Mouse (Mus musculus) spleen, postnatal 10 days (tissue): ENCODE data around the gene Arpc1a.
"Not testable (repeated sequence)": the region's sequence is repeated elsewhere in the genome, so short reads cannot be mapped to it uniquely, and the experiment has no call there.

Experiments used
- DNase-seq, 2 experiments: peaks; one replicate each; pipeline ENCODE4 v3.0.0; 2021 to 2022; ENCODE audit warnings: low spot score in 2 of 2

Gene Arpc1a

DNA sequence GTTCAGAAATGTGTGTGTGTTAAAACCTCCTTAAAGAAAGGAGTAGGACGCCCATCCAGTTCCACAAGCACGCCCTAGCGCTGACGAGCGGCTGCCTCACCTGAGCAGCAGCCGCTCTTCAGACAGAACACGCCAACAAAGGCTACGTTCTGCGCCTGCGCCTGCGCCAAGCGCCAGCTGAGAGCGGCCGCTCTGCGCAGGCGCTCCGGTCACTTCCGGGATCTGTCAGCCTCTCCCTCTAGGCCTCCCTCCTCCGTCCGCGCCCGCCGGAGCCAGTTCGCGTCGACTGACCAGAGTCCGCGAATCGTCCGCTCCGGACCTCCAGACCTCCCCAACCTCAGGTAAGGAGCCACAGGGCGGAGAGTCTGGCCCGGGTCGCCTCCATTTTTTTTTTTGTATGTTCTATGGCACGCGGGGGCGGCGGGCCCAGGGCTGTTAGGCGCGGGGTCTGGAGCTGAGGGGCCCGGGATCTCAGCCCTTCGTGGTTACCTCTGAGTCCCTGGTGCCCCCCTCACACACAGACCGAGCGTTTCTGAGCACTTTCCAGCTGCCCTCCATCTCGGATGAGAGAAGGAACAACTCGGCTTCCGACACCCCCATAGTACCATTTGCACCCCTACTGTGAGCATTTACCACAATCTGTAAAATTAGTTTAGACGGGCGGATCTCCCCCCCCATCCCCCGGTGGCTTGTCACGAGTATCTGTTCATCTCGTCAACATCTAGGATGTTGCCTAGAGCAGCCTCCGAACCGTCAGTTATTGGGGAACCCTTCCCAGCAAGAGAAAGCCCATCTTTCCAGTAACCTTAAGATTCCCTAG is at the start of gene Arpc1a, which contains the start of gene Kpna7:
Arpc1a (plus strand) TSS at position 199 of the 820 bp plus-strand sequence.
Kpna7 (minus strand) TSS at position 399 of the 820 bp plus-strand sequence.
- peak; percentile 81 to 96 for DNase-seq

DNA sequence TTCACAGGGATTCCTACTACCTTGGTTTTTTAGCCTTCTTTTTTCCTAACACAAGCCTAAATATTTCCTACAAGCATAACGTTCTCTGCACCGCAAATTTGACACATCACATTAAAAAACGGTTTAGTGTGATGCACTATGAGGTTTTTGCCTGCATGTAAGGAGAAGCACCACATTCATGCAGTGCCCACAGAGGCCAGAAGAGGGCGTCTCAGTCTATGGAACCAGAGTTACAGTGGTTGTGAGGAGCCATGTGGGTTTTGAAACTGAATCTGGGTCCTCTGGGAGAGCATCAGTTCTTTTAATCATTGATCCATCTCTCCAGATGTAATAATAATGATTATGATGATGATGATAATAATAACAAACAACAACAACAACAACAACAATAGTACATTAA is 42.0 kb upstream of the Arpc1a start:
- DNase-seq = peak; percentile 8 to 52

DNA sequence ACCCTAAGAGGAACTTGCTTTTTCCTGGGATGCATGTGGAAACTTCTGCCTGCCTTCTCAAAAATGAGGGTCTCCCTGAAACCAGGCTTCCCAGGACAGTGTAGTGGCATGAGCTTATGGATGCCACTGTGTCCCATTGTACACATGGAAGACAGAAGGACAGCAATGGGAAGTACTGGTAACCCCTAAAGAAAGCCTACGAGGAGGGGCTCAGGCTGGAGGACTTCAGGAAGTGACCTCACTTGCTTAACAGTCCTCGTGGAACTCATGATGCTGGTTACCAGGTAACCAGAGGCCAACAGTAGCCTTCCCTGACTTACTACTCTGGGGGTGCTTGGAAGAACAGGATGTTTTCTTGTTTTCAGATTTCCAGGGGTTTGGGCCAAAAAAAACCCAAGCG is 40.9 kb upstream of the Arpc1a start, which contains the start of gene 1700018F24Rik:
1700018F24Rik (plus strand) TSS at position 301 of the 400 bp plus-strand sequence.
- DNase-seq = not testable (repeated sequence)

DNA sequence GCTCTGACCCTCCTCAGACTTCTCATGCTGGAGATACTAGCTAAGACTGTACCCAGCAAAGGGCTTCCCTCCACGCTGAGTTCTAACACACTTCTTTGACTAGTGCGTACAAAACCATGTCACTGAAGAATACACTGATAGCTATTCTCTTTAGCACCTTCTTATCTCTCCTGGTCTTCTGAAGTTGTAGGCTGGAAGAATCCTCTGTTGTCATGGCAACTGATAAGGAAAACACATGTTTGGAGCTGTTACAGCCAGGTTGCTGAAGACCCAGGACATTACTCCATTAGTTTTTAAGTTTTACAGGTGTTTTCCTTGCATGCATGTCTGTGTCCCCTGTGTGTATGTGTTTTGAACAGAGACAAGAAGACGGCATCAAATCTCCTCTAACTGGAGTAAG is 29.4 kb upstream of the Arpc1a start:
- DNase-seq = not testable (repeated sequence)

DNA sequence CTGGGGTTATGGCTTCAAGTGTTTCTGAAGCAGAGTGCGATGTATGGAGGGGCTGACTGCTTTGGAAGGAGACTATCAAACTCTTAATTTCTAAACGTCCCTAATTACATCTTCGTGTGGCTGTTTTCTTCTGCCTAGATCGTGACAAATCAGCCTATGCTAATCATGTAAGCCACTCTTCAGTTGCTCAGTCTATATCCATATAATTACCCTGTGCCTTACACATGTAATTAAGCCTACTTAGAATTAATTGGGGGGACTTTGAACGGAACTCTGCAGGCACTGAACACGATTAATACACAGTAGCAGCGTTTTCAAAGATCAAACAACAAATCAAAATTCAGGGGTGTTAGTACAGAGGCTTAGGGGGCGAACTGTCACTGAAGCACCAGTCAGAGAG is 25.7 kb upstream of the Arpc1a start:
- no peak for DNase-seq

DNA sequence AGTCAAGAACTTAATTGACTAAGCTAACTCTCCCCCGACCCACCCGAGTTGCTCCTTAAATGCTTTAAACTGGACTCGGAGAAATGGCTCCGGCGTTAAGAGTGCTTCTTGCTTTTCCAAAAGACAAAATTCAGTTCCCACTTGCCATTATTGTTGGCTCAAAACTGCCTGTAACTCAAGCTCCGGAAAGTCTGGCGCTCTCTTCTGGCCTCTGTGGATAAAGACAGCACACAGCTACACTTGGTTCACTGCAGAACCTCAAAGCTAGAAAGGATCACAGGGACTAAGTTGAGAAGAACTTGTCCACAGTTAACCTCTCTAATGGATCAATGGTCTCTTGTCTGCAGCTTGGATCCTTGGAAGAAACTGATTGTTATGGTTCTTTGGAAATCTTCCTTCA is 24.9 kb upstream of the Arpc1a start:
- no peak for DNase-seq

DNA sequence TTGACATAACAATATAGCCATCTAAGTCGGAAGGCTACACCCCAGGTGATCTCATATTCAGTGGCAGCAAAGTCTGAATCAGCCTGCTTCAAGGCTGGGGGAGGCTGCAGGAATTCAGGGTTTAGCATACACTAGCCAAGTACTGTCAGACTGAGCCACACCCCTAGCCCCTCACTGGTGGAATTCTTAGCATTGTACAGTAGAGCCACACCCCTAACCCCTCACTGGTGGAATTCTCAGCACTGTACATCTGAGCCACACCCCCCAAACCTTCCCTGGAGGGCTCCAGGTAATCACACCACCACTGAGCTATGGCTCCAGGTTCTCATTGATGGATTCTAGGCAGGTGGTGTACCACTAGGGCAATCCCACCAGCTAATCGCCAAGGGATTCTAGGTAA is 24.1 kb upstream of the Arpc1a start:
- no peak for DNase-seq

DNA sequence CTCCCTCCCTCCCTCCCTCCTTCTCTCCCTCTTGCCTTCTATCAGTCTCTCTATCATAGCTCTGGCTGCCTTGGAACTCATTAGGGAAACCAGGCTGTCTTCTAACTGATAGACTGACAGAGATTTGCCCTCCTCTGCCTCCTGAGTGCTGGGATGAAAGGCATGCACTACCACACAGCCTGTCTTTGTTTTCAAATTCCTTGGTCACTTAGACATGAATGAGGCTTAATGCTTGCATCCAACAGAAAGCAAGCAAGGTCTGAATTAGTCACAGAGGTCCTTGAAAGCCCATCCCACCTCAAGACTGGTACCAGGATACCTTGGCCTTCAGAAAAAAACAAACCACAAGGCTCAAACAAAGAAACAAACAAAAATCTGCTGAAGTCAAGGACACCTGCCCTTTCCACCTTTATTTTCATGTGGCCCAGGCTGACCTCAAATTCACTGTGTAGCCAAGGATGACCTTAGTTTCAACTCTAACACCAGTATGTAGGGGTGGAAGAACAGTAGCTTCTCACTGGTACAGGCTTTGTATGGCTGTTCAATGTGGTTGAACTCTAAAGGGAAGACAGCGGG is 18.8 kb upstream of the Arpc1a start:
- no peak for DNase-seq

DNA sequence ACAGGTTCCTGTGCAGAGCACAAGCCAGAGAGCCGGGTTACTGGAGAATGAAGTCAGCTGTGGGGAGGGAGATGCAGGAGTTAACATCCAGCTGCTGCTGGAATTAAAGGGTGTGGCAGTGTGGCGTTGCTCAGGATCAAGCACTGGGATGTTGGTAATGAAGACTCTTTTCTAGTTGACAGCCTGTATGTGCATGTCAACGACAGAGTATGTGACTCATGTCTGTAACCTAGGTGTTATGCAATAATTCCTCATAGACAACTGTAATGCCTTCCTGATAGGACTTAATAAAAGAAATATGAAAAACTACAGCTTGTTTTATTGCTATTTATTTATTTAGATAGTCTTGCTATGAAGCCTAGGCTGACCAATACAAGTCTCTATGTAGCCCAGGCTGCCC is 14.8 kb upstream of the Arpc1a start:
- DNase-seq = no peak

DNA sequence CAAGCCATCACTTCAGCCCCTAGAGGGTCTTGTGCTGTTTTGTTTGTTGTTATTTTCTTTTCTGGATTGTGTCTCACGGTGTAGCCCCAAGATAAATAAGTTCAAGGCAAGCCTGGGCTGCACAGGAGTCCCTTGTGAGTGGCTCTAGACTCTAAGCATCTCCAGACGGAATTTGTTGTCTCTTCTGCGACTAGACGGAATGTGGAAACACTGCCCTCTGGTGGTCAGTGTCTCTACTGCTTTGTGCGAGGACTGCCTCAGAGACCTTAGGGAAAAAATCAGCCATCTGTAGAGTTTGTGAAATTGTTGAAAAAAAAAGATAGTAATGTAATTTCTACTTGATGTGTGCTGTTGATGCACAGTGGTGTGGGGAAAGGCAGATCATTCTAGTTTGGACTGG is 13.9 kb upstream of the Arpc1a start:
- peak; percentile 46 to 80 for DNase-seq

DNA sequence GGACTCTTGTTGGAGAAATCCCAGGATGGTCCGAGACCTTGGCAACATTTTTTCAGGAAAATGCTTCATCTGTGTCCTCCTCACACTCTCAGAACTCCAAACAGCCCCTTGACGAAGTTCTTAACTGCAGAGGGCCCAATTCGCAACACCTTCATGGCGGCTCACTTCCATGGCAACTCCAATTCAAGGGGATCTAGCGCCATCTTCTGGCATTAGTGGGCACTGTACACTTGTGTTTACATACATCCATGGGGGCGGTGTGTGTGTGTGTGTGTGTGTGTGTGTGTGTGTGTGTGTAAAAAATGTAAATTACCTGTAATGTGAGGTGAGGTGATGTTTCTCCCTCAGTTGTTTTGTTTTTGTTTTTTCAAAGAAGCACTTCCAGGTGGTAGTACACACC is 12.3 kb upstream of the Arpc1a start:
- DNase-seq = peak in 1 of 2 experiments; percentile 26

DNA sequence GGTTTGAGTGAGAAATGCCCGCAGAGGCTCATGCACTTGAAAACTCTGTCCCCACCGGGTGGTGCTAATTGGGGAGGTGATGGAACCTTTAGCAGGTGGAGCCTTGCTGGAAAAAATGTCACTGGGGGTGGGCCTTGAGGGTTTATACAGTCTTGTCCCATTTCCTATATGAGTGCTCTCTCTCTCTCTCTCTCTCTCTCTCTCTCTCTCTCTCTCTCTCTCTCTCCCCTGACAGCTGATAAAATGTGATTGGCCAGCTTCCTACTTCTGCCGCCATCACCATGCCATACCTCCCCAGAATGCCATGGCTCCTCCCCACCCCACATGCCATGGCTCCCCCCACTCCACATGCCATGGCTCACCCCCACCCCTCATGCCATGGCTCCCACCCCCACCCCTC is 8.5 kb upstream of the Arpc1a start:
- DNase-seq = no peak

DNA sequence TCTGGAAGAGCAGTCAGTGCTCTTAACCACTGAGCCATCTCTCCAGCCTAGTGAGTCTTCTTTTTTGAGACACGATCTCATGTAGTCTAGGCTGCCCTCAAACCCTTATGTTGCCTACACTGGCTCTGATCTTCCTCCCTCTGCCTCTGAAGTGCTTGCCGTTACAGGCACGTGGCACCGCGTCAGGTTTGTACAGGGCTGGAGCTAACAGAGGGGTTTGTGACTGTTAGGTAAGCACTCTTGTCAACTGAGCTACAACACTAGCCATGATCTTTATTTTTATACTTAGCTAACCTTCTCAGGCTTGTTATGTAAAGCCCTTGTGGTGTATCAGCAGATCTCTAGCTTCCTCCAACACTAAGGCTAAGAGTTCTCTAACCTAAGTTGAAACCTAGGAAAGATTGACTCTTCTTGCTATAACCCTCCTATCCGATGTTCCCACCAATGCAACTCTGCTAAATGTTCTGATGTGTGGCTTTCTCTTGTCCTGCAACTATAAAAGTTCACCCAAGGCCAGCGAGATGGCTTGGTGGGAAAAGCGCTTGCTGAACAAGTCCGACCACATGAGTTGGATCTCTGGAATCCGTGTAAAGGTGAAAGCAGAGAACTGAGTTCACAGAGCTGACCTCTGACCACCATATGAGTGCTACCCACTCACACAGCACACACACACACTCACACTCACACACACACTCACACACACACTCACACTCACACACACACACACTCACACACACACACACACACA is 1.6 kb upstream of the Arpc1a start:
- DNase-seq = no peak

DNA sequence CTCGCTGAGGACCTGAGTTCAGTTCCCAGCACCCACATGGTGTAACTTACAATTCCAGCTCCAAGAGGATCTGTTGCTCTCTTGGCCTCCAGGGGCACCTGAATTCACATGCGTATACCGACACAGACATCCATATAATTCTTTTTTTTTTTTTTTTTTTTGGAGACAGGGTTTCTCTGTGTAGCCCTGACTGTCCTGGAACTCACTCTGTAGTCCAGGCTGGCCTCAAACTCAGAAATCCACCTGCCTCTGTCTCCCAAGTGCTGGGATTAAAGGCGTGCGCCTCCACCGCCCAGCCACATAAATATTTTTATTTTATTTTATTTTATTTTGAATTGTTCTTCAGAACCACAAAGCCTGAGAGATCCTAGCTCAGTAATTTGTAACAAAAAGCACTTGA is 429 bp upstream of the Arpc1a start:
- not testable (repeated sequence) for DNase-seq

DNA sequence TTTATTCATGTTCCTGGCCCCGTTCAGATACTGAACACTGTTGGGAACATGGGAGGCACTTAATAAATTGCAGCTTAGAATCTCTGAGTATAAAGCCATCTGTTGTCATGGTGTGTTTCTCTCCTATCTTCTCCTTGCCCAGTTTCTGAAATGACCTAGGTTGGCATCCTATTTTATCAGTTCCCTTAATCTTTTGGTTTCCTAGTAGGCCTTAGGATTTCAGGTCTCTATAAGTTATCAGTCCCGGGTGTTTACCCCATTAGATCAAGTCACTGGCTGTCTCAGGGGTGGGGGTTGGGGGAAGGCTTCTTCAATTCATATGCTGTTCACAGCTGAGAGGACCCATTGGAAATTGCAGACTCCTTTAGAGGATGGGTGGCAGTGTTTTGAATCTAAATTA is 1.2 kb downstream of the Arpc1a start:
- no peak for DNase-seq

DNA sequence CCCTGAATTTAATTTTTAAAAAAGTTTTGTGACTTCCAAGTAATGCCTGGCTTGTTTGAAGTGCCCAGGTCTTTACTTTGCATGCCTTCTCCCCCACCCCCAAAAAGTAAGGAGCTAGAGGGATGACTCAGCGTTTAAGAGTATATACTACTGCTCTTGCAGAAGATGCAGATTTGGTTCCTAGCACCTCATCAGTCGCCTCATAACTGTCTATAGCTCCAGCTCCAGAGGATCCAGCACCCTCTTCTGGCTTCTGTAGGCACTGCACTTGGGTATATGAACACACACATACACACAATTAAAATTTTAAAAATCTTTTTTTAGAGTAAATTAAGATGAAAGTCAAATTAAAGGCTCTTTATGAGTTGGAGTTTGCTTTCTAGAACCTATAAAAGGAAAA is 4.6 kb downstream of the Arpc1a start:
- no peak for DNase-seq

DNA sequence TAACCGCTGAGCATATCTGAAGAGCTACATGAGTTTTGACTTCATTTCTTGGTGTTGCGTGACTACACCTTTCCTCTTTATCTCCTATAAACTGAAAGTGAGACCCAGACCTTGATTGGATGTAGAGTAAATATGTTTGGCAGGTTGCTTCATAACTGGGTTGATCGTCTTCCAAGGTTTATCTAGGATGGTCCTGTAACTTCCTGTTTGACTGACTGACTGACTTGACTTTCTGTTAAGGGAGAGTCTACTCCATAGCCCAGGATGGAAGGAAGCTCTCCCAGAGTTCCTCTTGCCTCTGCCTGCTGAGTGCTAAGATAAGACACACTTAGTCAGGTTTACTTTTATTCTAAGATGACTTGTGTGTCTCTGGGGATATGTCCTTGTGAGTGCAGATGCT is 6.2 kb downstream of the Arpc1a start:
- DNase-seq = no peak

DNA sequence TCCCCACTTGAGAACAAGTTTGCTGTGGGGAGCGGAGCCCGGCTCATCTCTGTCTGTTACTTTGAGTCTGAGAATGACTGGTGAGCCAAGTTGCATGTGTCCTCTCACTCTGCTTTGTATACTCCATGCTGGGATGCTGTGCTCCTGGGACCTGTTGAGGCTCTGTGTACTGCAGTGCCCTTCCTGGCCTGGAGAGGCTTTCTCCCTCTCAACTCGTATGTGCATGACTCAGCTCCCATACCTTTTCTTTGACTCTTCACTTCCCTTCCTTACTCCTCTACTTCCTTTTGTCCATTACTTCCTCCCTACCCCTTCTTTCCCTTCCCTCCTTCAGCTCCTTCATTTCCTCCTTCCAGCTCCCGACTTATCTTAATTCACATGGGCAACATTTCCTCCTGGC is 12.6 kb downstream of the Arpc1a start:
- DNase-seq = no peak

DNA sequence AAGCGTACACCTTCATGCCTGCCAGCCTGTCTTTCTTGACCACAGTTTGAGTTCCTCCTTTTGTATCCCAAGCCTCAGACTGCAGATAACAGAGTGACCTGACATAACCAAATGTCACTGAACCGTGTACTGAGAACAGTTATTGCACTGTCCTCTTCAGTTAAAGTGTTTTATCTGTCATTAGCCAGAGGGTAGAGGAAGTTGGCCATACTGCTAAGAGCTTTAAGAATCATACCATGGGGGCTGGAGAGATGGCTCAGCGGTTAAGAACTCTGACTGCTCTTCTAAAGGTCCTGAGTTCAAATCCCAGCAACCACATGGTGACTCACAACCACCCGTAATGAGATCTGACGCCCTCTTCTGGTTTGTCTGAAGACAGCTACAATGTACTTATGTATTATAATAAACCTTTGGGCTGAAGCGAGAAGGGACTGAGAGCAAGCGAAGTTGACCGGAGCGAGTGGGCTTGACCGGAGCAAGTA is 14.8 kb downstream of the Arpc1a start:
- no peak for DNase-seq

DNA sequence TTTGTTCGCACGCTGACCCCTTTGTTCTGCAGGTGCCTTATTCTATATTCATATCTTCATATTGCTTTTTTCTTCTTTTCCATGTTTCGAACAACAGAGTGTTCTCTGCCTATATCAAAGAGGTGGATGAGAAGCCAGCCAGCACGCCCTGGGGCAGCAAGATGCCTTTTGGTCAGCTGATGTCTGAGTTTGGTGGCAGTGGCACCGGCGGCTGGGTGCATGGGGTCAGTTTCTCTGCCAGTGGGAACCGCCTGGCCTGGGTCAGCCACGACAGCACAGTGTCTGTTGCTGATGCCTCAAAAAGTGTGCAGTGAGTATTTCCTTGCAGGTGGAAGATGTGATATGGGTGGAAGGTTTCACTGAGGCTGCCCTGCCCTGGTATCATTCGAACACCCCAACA is 17.3 kb downstream of the Arpc1a start:
- DNase-seq = no peak

DNA sequence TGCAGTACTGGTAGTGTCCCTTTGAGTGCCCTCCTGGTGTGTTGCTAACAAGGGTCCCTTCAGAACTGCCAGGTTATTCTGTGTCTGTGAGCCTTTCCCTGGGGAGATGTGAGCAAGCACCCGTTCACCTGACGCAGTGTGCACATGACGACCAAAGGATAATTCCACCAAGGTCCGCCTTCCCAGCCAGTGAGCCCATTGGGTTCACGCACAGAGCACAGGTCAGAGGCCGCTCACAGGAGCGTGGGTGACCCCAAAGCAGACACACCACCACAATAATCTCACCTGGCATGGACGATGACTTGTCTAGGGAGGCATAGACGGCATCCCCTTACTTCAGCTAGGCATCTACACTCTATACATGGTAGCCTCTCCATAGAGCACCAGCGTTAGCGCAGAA is 17.8 kb downstream of the Arpc1a start:
- DNase-seq = not testable (repeated sequence)

DNA sequence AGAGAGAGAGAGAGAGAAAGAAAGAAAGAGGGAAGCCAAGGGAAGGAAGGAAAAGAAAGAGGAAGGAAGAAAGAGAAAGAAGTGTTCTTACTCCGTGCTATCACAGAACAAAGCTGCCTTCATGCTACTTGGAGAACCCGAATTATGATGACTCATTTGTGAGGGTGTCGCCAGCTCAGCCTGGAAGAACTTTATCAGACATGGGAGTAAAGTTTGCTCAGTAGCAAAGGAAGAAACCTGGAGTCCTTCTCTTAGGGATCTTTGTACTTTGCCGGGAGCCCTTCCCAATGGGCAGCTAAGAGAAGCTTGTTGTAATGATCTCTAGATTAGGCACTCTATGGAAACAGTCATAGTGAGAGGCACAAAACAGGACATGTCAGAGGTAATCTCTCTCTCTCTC is 19.1 kb downstream of the Arpc1a start:
- no peak for DNase-seq
